19 mouse cellular contexts compared by ENCODE assay signal in the genomic region with DNA sequence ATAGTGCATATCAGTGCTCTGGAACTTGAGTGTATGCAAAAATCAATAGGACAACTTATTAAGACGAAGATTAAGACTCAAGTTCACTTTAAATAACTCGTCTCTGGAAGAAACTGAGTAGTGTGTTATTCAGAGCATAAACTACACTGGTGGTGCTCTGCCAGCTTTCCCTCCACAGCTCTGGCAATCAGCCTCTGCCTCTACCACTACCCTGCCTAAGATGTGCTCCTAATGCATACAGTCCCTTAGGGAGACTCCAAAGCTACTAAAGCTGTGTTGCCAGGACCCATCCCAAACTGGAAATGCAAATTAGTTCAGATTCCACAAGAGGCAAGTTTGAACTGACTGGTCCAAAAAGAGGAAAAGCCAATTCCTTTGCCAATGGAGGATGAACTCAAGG.
"Had no signal": no experiment of that assay in that cellular context is flagged by ENCODE, and none has a peak within 500 bp of the region (broad histone marks: within the 10 kb centered on the region; RNA-seq: fewer than 3 reads in every experiment).

No protein-coding gene starts in this region.

- H3K36me3 ChIP-seq: liver, embryonic 12.5 days; midbrain, embryonic 10.5 days; midbrain, embryonic 12.5 days; midbrain, embryonic 15.5 days; neural tube, embryonic 12.5 days had no signal

- H3K4me2 ChIP-seq: liver, embryonic 12.5 days; lung, embryonic 14.5 days; midbrain, embryonic 12.5 days; midbrain, embryonic 15.5 days; neural tube, embryonic 12.5 days had no signal

- DNase-seq: lung, adult 18-20 months; lung, embryonic 14.5 days; lung, postnatal 10 days; lung, postnatal 4 days; retina, postnatal 1 day; right cerebral cortex, adult 18-20 months; right cerebral cortex, postnatal 25 days; right cerebral cortex, postnatal 4 days; spleen, adult 18-20 months; thymus, adult 18-20 months; thymus, postnatal 14 days; thymus, postnatal 36 days had no signal

- H3K27ac ChIP-seq: liver, embryonic 12.5 days; liver, embryonic 14.5 days; midbrain, embryonic 10.5 days; midbrain, embryonic 12.5 days; midbrain, embryonic 15.5 days; neural tube, embryonic 12.5 days had no signal

- ATAC-seq: liver, embryonic 12.5 days; midbrain, embryonic 15.5 days had no signal

- H3K4me1 ChIP-seq: liver, embryonic 12.5 days; midbrain, embryonic 10.5 days; midbrain, embryonic 12.5 days; midbrain, embryonic 15.5 days; neural tube, embryonic 12.5 days had no signal

- H3K4me3 ChIP-seq: liver, embryonic 12.5 days; midbrain, embryonic 10.5 days; midbrain, embryonic 12.5 days; midbrain, embryonic 15.5 days; myocyte; neural tube, embryonic 12.5 days had no signal

- H3K9me3 ChIP-seq: liver, embryonic 12.5 days; midbrain, embryonic 10.5 days; midbrain, embryonic 12.5 days; midbrain, embryonic 15.5 days; neural tube, embryonic 12.5 days had no signal

- H3K27me3 ChIP-seq: liver, embryonic 12.5 days; midbrain, embryonic 12.5 days; midbrain, embryonic 15.5 days; neural tube, embryonic 12.5 days had no signal

- H3K9ac ChIP-seq: liver, embryonic 12.5 days; liver, embryonic 14.5 days; lung, embryonic 14.5 days; midbrain, embryonic 12.5 days; midbrain, embryonic 15.5 days; neural tube, embryonic 12.5 days had no signal
